Mouse (Mus musculus) bone marrow, adult 2 months (tissue): Measurements from ENCODE around the gene Nme7.
A peak's percentile ranks its signal among the peaks of the same experiment; 100 is the strongest.

Source experiments
- CTCF ChIP-seq: fragments of 200-500 bp; IDR thresholded peaks from 2 replicates; pipeline ENCODE4 v1.5.1; 2011; ENCODE audit warnings: low read length, control low read depth; ENCODE audit not compliant: control insufficient read depth, insufficient read depth
- POLR2A ChIP-seq: fragments of 200-500 bp; IDR thresholded peaks from 2 replicates; pipeline ENCODE4 v1.6.1; 2011; ENCODE audit warnings: low read depth, mild to moderate bottlenecking, control low read depth, low read length, borderline replicate concordance; ENCODE audit not compliant: control insufficient read depth

GRCm38 (mm10) chr1:164307124-164307751 is 3.3 kb downstream of the Nme7 start, which contains the start of gene Blzf1:
- peak; percentile 62; the same call in 1 of the 2 replicates for TF ChIP-seq POLR2A
- TF ChIP-seq CTCF: 0 out of 2 replicates have a peak, but pooled peaks have one; percentile 2
